Mouse (Mus musculus) MEL (cell line): ENCODE data around the gene Afap1l2.

Experiments used
- CTCF ChIP-seq, 3 experiments: IDR thresholded peaks in 2 of 3; conservative IDR thresholded peaks in 1 of 3; 2 replicates each; pipeline ENCODE4 v1.5.1; 2011 to 2012; ENCODE audit warnings: low read length in 3 of 3, low read depth in 2 of 3, mild to moderate bottlenecking in 2 of 3, improper control_type of control experiment in 1 of 3, inconsistent platforms in 1 of 3, mixed read lengths in 1 of 3, moderate library complexity in 1 of 3; ENCODE audit not compliant: control insufficient read depth in 1 of 3, insufficient read depth in 1 of 3, poor library complexity in 1 of 3, severe bottlenecking in 1 of 3
- GATA1 ChIP-seq: IDR thresholded peaks from 2 replicates; pipeline ENCODE4 v1.6.1; 2011; ENCODE audit warnings: low read depth, low read length, improper control_type of control experiment
- HCFC1 ChIP-seq: IDR thresholded peaks from 2 replicates; pipeline ENCODE4 v1.6.1; 2012; ENCODE audit warnings: low read depth, mild to moderate bottlenecking, inconsistent platforms, low read length, improper control_type of control experiment, moderate library complexity
- JUND ChIP-seq: IDR thresholded peaks from 2 replicates; pipeline ENCODE4 v1.6.1; 2011; ENCODE audit warnings: low read depth, mild to moderate bottlenecking, improper control_type of control experiment, low read length
- MAFK ChIP-seq: IDR thresholded peaks from 2 replicates; pipeline ENCODE4 v1.6.1; 2011; ENCODE audit warnings: low read depth, mild to moderate bottlenecking, low read length, improper control_type of control experiment, borderline replicate concordance
- MYB ChIP-seq: IDR thresholded peaks from 2 replicates; pipeline ENCODE4 v1.6.1; 2011; ENCODE audit warnings: mild to moderate bottlenecking, low read depth, low read length, improper control_type of control experiment
- NELFE ChIP-seq: IDR thresholded peaks from 2 replicates; pipeline ENCODE4 v1.6.1; 2011; ENCODE audit warnings: low read depth, low read length, improper control_type of control experiment
- POLR2A ChIP-seq, 2 experiments: IDR thresholded peaks; 2 replicates each; pipeline ENCODE4 v1.6.1; 2011 to 2012; ENCODE audit warnings: low read length in 2 of 2, mild to moderate bottlenecking in 2 of 2, control low read depth in 1 of 2, improper control_type of control experiment in 1 of 2, low read depth in 1 of 2, moderate library complexity in 1 of 2; ENCODE audit not compliant: control insufficient read depth in 1 of 2, insufficient read depth in 1 of 2, poor library complexity in 1 of 2
- POLR2AphosphoS2 ChIP-seq: IDR thresholded peaks from 2 replicates; pipeline ENCODE4 v1.6.1; 2011; ENCODE audit warnings: low read length, improper control_type of control experiment
- RCOR1 ChIP-seq: IDR thresholded peaks from 2 replicates; pipeline ENCODE4 v1.6.1; 2012; ENCODE audit warnings: low read depth, mild to moderate bottlenecking, inconsistent platforms, low read length, improper control_type of control experiment
- ZC3H11A ChIP-seq: IDR thresholded peaks from 2 replicates; pipeline ENCODE4 v1.6.1; 2012; ENCODE audit warnings: low read depth, mild to moderate bottlenecking, inconsistent platforms, low read length, improper control_type of control experiment
- ZKSCAN1 ChIP-seq: IDR thresholded peaks from 2 replicates; pipeline ENCODE4 v1.6.1; 2012; ENCODE audit warnings: low read depth, mild to moderate bottlenecking, inconsistent platforms, low read length, improper control_type of control experiment, moderate library complexity

DNA sequence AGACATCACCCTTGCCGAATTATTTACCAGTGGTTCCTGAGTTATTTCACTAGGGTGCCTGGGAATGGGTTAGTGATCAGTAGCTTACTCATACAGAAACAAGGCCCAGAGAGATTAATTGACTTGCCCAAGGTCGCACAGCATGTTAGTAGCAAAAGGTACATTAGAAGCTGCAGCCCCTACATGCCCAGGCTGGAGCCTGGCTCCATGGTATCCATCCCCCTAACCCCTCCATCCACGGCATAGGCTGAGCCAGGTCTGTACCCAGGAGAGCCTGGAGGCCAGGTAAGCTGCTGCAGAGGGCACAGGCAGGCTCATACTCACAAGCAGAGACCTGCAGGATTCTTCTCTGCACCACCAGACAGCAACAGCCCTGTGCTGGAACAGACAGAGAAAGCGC is 6.1 kb downstream of the Afap1l2 start:
- TF ChIP-seq CTCF (IDR thresholded peaks at IDR 0.05 in 2 of 3, conservative IDR thresholded peaks at IDR 0.05 in 1 of 3; ENCODE audit: control insufficient read depth in 1 of 3, insufficient read depth in 1 of 3, low read depth in 2 of 3, low read length in 3 of 3, poor library complexity in 1 of 3, severe bottlenecking in 1 of 3) (no peak), NELFE (no peak), ZC3H11A (no peak), HCFC1 (no peak), MAFK (no peak), MYB (no peak), ZKSCAN1 (no peak), JUND (no peak), RCOR1 (no peak), POLR2AphosphoS2 (no peak), GATA1 (no peak), POLR2A (IDR thresholded peaks at IDR 0.05; ENCODE audit: control insufficient read depth in 1 of 2, insufficient read depth in 1 of 2, low read depth in 1 of 2, low read length in 2 of 2, poor library complexity in 1 of 2) (no peak)
